Mouse (Mus musculus): ENCODE measurements at regions not wholly inside any gene's neighbourhood (a gene's known extent, or its start where the extent isn't known, plus 50 kb on each side); places are given as distances from the start of the nearest gene placed in this dataset.

- no peaks in the 10 kb centered on the region for H3K4me1 ChIP-seq
- H3K27me3 ChIP-seq (replicated peaks) = no peaks in the 10 kb centered on the region
- no peak overlapping the region for H3K4me2 ChIP-seq (replicated peaks)
- no peak overlapping the region for H3K9ac ChIP-seq
- H3K36me3 ChIP-seq = no peaks in the 10 kb centered on the region
- WGBS = 89% methylated on average over 14 of the region's 14 CpGs
- H3K4me3 ChIP-seq = no peak overlapping the region
- no peak overlapping the region for H3K27ac ChIP-seq
- ATAC-seq (ENCODE audit: low FRiP score, low read depth) = no peak
- H3K9me3 ChIP-seq = no peaks in the 10 kb centered on the region
Measured at GRCm38 (mm10) chr8:112072205-112072604, 57.4 kb upstream of the Gm6793 start.

DNA sequence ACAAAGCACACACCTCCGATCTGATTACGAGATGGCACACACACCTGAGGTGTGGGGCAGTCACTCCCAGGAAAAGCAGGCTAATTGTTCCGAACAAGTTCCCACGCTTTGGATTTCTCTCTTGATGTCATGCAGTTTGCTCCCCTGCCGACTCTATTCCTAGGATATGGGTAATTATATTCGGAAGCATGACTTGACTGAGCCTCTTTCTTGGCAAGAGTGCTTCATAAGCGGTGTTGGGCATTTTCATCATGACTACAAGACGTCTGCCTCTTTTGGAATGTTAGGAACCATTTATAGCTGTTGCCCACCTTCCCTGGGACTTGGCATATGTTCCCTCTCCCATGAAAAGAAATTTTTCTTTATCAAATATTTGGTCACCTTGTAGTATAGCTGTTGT is 55.4 kb upstream of the Gm6793 start:
- H3K27ac ChIP-seq = no peak overlapping the region
- H3K4me3 ChIP-seq = no peak overlapping the region
- no peak for ATAC-seq (ENCODE audit: low FRiP score, low read depth)
- 90% methylated on average over 8 of the region's 8 CpGs for WGBS
- no peaks in the 10 kb centered on the region for H3K9me3 ChIP-seq
- no peak overlapping the region for H3K4me2 ChIP-seq (replicated peaks)
- no peaks in the 10 kb centered on the region for H3K27me3 ChIP-seq (replicated peaks)
- no peak overlapping the region for H3K9ac ChIP-seq
- no peaks in the 10 kb centered on the region for H3K36me3 ChIP-seq
- no peaks in the 10 kb centered on the region for H3K4me1 ChIP-seq
